Mouse (Mus musculus) lung, adult 2 months (tissue): Measurements from ENCODE around the gene Mlip.

ENCODE experiments used
- CTCF ChIP-seq: fragments of 200-500 bp; IDR thresholded peaks from 2 replicates; pipeline ENCODE4 v1.5.1; 2011; ENCODE audit warnings: mild to moderate bottlenecking, low read length, control low read depth; ENCODE audit not compliant: insufficient read depth
- POLR2A ChIP-seq: fragments of 200-500 bp; IDR thresholded peaks from 2 replicates; pipeline ENCODE4 v1.6.1; 2011; ENCODE audit warnings: low read depth, mild to moderate bottlenecking, control low read depth, low read length, borderline replicate concordance; ENCODE audit errors: extremely low read depth

DNA sequence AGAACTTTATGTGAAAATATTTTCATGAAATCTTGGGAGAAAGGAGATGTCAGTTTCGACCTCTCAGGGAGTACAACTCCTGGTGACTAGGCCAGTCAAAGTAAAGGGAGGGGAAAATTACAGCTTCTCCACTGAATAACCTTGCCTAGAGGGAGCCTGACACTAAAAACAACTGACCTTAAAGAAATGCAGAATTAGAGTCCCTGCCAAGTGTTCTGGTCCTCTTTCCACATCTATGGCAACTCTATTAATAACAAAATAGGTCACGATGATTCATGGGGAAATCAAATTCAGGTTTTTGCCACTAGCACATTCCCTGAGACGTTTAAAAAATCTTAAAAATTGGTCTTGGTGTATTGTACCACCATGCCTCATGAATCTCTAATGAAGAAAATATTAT is 34.4 kb downstream of the Mlip start:
- no peak for TF ChIP-seq POLR2A
- TF ChIP-seq CTCF: no peak
